Mouse (Mus musculus): ENCODE data around the gene Pald1. TPM values are rescaled to one million over a fixed set of nuclear protein-coding genes. Genes with fewer than 3 reads are reported as not detected.
A peak's percentile ranks its signal among the peaks of the same experiment; 100 is the strongest.

The Pald1 gene
- total and polyA plus RNA-seq, 2 experiments from 2014 or later = 16.8 to 25.2 TPM

- no peaks in the 10 kb centered on the region for H3K9me3 ChIP-seq (ENCODE audit: low read length)
- TF ChIP-seq CTCF (IDR thresholded peaks at IDR 0.05) = no peak
- H3K4me3 ChIP-seq (ENCODE audit: low read depth, low read length) = no peak overlapping the region
- peak overlapping the region; percentile 18; the same call in 1 of the 2 replicates for H3K27ac ChIP-seq (ENCODE audit: low read depth, low read length)
- peaks cover 8% of the 10 kb centered on the region; the same call in 1 of the 2 replicates for H3K4me1 ChIP-seq (ENCODE audit: insufficient read depth, low read length)
- no peak overlapping the region; the same call in 1 of the 2 replicates for H3K9ac ChIP-seq (replicated peaks; ENCODE audit: low read length, poor library complexity, severe bottlenecking)
- H3K27me3 ChIP-seq (ENCODE audit: insufficient read depth, low read length) = no peaks in the 10 kb centered on the region
- H3K36me3 ChIP-seq (ENCODE audit: insufficient read depth, low read length) = no peaks in the 10 kb centered on the region
- ATAC-seq (ENCODE audit: low FRiP score) = no peak
- WGBS = 69% methylated on average over 4 of the region's 4 CpGs
- H3K4me2 ChIP-seq (ENCODE audit: low read depth, low read length, poor library complexity, severe bottlenecking) = no peak overlapping the region
- DNase-seq (ENCODE audit: low spot score) = peak; percentile 72
Observed at GRCm38 (mm10) chr10:61372585-61372923, 10.8 kb downstream of the Pald1 start.

- Histone ChIP-seq H3K4me2 (ENCODE audit: low read depth, low read length, poor library complexity, severe bottlenecking) (no peak overlapping the region), H3K9ac (replicated peaks; ENCODE audit: low read length, poor library complexity, severe bottlenecking) (no peak overlapping the region), H3K4me3 (ENCODE audit: low read depth, low read length) (no peak overlapping the region), H3K36me3 (ENCODE audit: insufficient read depth, low read length) (no peaks in the 10 kb centered on the region), H3K27me3 (ENCODE audit: insufficient read depth, low read length) (no peaks in the 10 kb centered on the region), H3K27ac (ENCODE audit: low read depth, low read length) (0 out of 2 replicates have a peak overlapping the region, but pooled peaks have one; percentile 18), H3K9me3 (ENCODE audit: low read length) (no peaks in the 10 kb centered on the region), H3K4me1 (ENCODE audit: insufficient read depth, low read length) (peaks cover 8% of the 10 kb centered on the region; the same call in 1 of the 2 replicates)
- no peak for TF ChIP-seq CTCF (IDR thresholded peaks at IDR 0.05)
- DNase-seq (ENCODE audit: low spot score) (no peak), ATAC-seq (ENCODE audit: low FRiP score) (no peak)
- WGBS = 83% methylated on average over 9 of the region's 9 CpGs
Observed at GRCm38 (mm10) chr10:61371884-61372584, 11.3 kb downstream of the Pald1 start.

GRCm38 (mm10) chr10:61370273-61370979, 12.9 kb downstream of the Pald1 start:
- no peak overlapping the region for H3K4me3 ChIP-seq (ENCODE audit: low read depth, low read length)
- H3K27ac ChIP-seq (ENCODE audit: low read depth, low read length) = peak overlapping the region; percentile 34; the same call in 1 of the 2 replicates
- no peak for TF ChIP-seq CTCF (IDR thresholded peaks at IDR 0.05)
- H3K36me3 ChIP-seq (ENCODE audit: insufficient read depth, low read length) = no peaks in the 10 kb centered on the region
- ATAC-seq (ENCODE audit: low FRiP score) (no peak), DNase-seq (ENCODE audit: low spot score) (no peak)
- peaks cover 8% of the 10 kb centered on the region; the same call in 1 of the 2 replicates for H3K4me1 ChIP-seq (ENCODE audit: insufficient read depth, low read length)
- H3K27me3 ChIP-seq (ENCODE audit: insufficient read depth, low read length) = no peaks in the 10 kb centered on the region
- H3K4me2 ChIP-seq (ENCODE audit: low read depth, low read length, poor library complexity, severe bottlenecking) = no peak overlapping the region
- no peaks in the 10 kb centered on the region for H3K9me3 ChIP-seq (ENCODE audit: low read length)
- WGBS = 69% methylated on average over 18 of the region's 18 CpGs
- no peak overlapping the region for H3K9ac ChIP-seq (replicated peaks; ENCODE audit: low read length, poor library complexity, severe bottlenecking)

GRCm38 (mm10) chr10:61369755-61370154, 13.6 kb downstream of the Pald1 start:
- no peak for DNase-seq (ENCODE audit: low spot score)

GRCm38 (mm10) chr10:61365902-61366301, 17.4 kb downstream of the Pald1 start:
- no peak for DNase-seq (ENCODE audit: low spot score)
- no peaks in the 10 kb centered on the region for H3K9me3 ChIP-seq (ENCODE audit: low read length)
- no peak overlapping the region for H3K4me3 ChIP-seq (ENCODE audit: low read depth, low read length)
- ATAC-seq (ENCODE audit: low FRiP score) = no peak
- no peaks in the 10 kb centered on the region for H3K36me3 ChIP-seq (ENCODE audit: insufficient read depth, low read length)
- WGBS = 80% methylated on average over 1 of the region's 1 CpGs
- no peaks in the 10 kb centered on the region for H3K4me1 ChIP-seq (ENCODE audit: insufficient read depth, low read length)
- no peak overlapping the region for H3K9ac ChIP-seq (replicated peaks; ENCODE audit: low read length, poor library complexity, severe bottlenecking)
- TF ChIP-seq CTCF (IDR thresholded peaks at IDR 0.05) = no peak
- no peaks in the 10 kb centered on the region for H3K27me3 ChIP-seq (ENCODE audit: insufficient read depth, low read length)
- no peak overlapping the region for H3K4me2 ChIP-seq (ENCODE audit: low read depth, low read length, poor library complexity, severe bottlenecking)
- no peak overlapping the region for H3K27ac ChIP-seq (ENCODE audit: low read depth, low read length)

More at GRCm38 (mm10) chr10:61369755-61370154, 13.6 kb downstream of the Pald1 start:
- no peaks in the 10 kb centered on the region for H3K9me3 ChIP-seq (ENCODE audit: low read length)
- H3K4me2 ChIP-seq (ENCODE audit: low read depth, low read length, poor library complexity, severe bottlenecking) = no peak overlapping the region
- no peaks in the 10 kb centered on the region for H3K36me3 ChIP-seq (ENCODE audit: insufficient read depth, low read length)
- TF ChIP-seq CTCF (IDR thresholded peaks at IDR 0.05) = no peak
- H3K4me1 ChIP-seq (ENCODE audit: insufficient read depth, low read length) = peaks cover 8% of the 10 kb centered on the region; the same call in 1 of the 2 replicates
- no peak overlapping the region for H3K27ac ChIP-seq (ENCODE audit: low read depth, low read length)
- no peak for ATAC-seq (ENCODE audit: low FRiP score)
- H3K4me3 ChIP-seq (ENCODE audit: low read depth, low read length) = no peak overlapping the region
- 55% methylated on average over 5 of the region's 5 CpGs for WGBS
- H3K9ac ChIP-seq (replicated peaks; ENCODE audit: low read length, poor library complexity, severe bottlenecking) = no peak overlapping the region; the same call in 1 of the 2 replicates
- H3K27me3 ChIP-seq (ENCODE audit: insufficient read depth, low read length) = no peaks in the 10 kb centered on the region

GRCm38 (mm10) chr10:61364431-61364830, 18.9 kb downstream of the Pald1 start:
- DNase-seq (ENCODE audit: low spot score) = no peak
- Histone ChIP-seq H3K4me2 (ENCODE audit: low read depth, low read length, poor library complexity, severe bottlenecking) (no peak overlapping the region), H3K9ac (replicated peaks; ENCODE audit: low read length, poor library complexity, severe bottlenecking) (no peak overlapping the region), H3K4me3 (ENCODE audit: low read depth, low read length) (no peak overlapping the region), H3K9me3 (ENCODE audit: low read length) (no peaks in the 10 kb centered on the region), H3K27ac (ENCODE audit: low read depth, low read length) (no peak overlapping the region), H3K27me3 (ENCODE audit: insufficient read depth, low read length) (no peaks in the 10 kb centered on the region), H3K36me3 (ENCODE audit: insufficient read depth, low read length) (no peaks in the 10 kb centered on the region), H3K4me1 (ENCODE audit: insufficient read depth, low read length) (no peaks in the 10 kb centered on the region)
- 95% methylated on average over 6 of the region's 6 CpGs for WGBS
- ATAC-seq (ENCODE audit: low FRiP score) = no peak
- no peak for TF ChIP-seq CTCF (IDR thresholded peaks at IDR 0.05)
